Comparison of ENCODE assay signal across 27 mouse cellular contexts in the genomic region with DNA sequence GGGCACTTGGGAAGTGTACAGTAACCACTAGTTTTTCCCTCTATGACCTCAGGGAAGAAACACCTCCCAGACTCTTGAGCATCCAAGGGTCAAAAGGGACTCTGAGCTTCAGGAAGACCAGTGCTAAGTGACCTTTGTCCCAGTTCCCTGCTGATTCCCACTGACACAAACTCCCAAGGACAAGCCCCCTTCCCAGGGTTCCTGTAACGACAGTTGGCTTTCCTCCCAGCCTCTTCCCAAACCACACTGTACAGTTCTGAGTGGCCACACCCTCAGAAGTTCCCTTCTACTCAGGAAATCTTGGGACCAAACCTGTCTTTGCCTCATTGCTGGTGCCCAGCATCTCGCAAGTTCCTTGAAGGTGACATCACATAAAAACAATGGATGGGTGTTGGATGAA. TPM values are rescaled to one million over a fixed set of nuclear protein-coding genes. Genes with fewer than 3 reads are reported as not detected.
DNase-seq lines count a peak whose midpoint lies in the region; TF ChIP-seq lines count a peak whose summit lies in the region.
"Had no signal": no experiment of that assay in that cellular context is flagged by ENCODE, and none has a peak within 500 bp of the region (broad histone marks: within the 10 kb centered on the region; RNA-seq: fewer than 3 reads in every experiment).

No protein-coding gene starts in this region.

- no peak overlapping the region for H3K4me3 ChIP-seq in heart, adult 2 months
- no peak overlapping the region for H3K4me3 ChIP-seq in limb, embryonic 10.5 days
- H3K4me3 ChIP-seq: embryonic facial prominence, embryonic 13.5 days; forebrain, embryonic 12.5 days; heart, embryonic 10.5 days; hindbrain, embryonic 13.5 days had no signal

- intact Hi-C loops in heart, adult 2 months (cut with DNase I): no loop called here
- intact Hi-C loops in left cerebral cortex, postnatal 14 days (cut with DNase I): no loop called here

- H3K79me2 ChIP-seq in heart, adult 2 months (replicated peaks; ENCODE audit: control insufficient read depth, insufficient read depth, low read length): no peaks in the 10 kb centered on the region

- 0 out of 2 replicates have a peak, but pooled peaks have one; percentile 31 for TF ChIP-seq EP300 in heart, adult 2 months (IDR thresholded peaks at IDR 0.05; ENCODE audit: insufficient read depth, low read depth, low read length)

- H3K36me3 ChIP-seq in heart, adult 2 months (ENCODE audit: control insufficient read depth, insufficient read depth, low read length): no peaks in the 10 kb centered on the region
- peaks cover 41% of the 10 kb centered on the region for H3K36me3 ChIP-seq in limb, embryonic 10.5 days
- H3K36me3 ChIP-seq: embryonic facial prominence, embryonic 13.5 days; forebrain, embryonic 12.5 days; heart, embryonic 10.5 days; hindbrain, embryonic 13.5 days had no signal

- no peaks in the 10 kb centered on the region for H3K27me3 ChIP-seq in heart, adult 2 months (ENCODE audit: control insufficient read depth, insufficient read depth, low read length)
- no peaks in the 10 kb centered on the region for H3K27me3 ChIP-seq in limb, embryonic 10.5 days (ENCODE audit: low read depth, poor library complexity, severe bottlenecking)
- H3K27me3 ChIP-seq: forebrain, embryonic 12.5 days; hindbrain, embryonic 13.5 days had no signal

- no peak for DNase-seq in heart, adult 2 months
- no peak for DNase-seq in heart, adult 9 months (ENCODE audit: low spot score in 2 of 2)
- peak; percentile 57 for DNase-seq in kidney, postnatal 14 days
- DNase-seq in kidney, postnatal 10 days: no peak
- peak; percentile 42 for DNase-seq in 3T3-L1 (ENCODE audit: low read depth, low spot score)
- no peak for DNase-seq in limb, embryonic 10.5 days (ENCODE audit: low spot score)
- DNase-seq in left cerebral cortex, postnatal 14 days (ENCODE audit: low spot score in 2 of 2): no peak
- DNase-seq: adrenal gland, adult 8-10 months; adrenal gland, postnatal 36 days; cerebellum, adult 11 months; cerebellum, adult 8-10 months; cerebellum, postnatal 14 days; gastrocnemius, postnatal 14 days; heart, postnatal 10 days had no signal

- WGBS in heart, adult 2 months: 45% methylated on average over 2 of the region's 2 CpGs
- WGBS in limb, embryonic 10.5 days: 68% methylated on average over 2 of the region's 2 CpGs

- no peak for TF ChIP-seq CTCF in heart, adult 2 months (IDR thresholded peaks at IDR 0.05)

- no peak for TF ChIP-seq POLR2A in heart, adult 2 months (IDR thresholded peaks at IDR 0.05; ENCODE audit: insufficient read depth, low read depth, low read length)

- no peaks in the 10 kb centered on the region for H3K9me3 ChIP-seq in limb, embryonic 10.5 days (replicated peaks)
- H3K9me3 ChIP-seq: embryonic facial prominence, embryonic 13.5 days; forebrain, embryonic 12.5 days; heart, embryonic 10.5 days; hindbrain, embryonic 13.5 days had no signal

- peaks cover 9% of the 10 kb centered on the region for H3K4me1 ChIP-seq in heart, adult 2 months (ENCODE audit: control insufficient read depth, insufficient read depth, low read length)
- H3K4me1 ChIP-seq in limb, embryonic 10.5 days: peaks cover 96% of the 10 kb centered on the region

- H3K27ac ChIP-seq in heart, adult 2 months: no peak overlapping the region
- H3K27ac ChIP-seq in limb, embryonic 10.5 days: peak overlapping the region; percentile 12; the same call in 1 of the 2 replicates
- H3K27ac ChIP-seq: embryonic facial prominence, embryonic 13.5 days; forebrain, embryonic 12.5 days; heart, embryonic 10.5 days; hindbrain, embryonic 13.5 days; hindbrain, postnatal 0 days had no signal

- H3K9ac ChIP-seq in heart, adult 2 months (ENCODE audit: low read depth, low read length): no peak overlapping the region
- H3K9ac ChIP-seq: embryonic facial prominence, embryonic 13.5 days; forebrain, embryonic 12.5 days; hindbrain, embryonic 13.5 days had no signal

RNA-seq across cellular contexts. Expression of gene Fignl2, which starts 5.6 kb away (rescaled TPM):
- total RNA-seq in heart, adult 2 months (2021): 1 to 10 TPM in 1 of 2 experiments, under 1 TPM in 1; 0.86 to 1.3 TPM
- polyA plus RNA-seq in heart, adult 2 months (2012; rRNA removed): 1.6 and 1.9 TPM in 2 replicates
- polyA plus RNA-seq in limb, embryonic 10.5 days (2016; fragmentation: Nextera tagmentation; extraction: Ambion mirVana): 0.98 and 1.9 TPM in 2 replicates
- 1 to 10 TPM in 1 of 2 experiments, under 1 TPM in 1; 0.99 to 1.5 TPM for total RNA-seq in left cerebral cortex, postnatal 14 days (2021)
- total RNA-seq: common myeloid progenitor, adult 5-6 weeks; hematopoietic stem cell, adult 5-6 weeks had no signal
- polyA plus RNA-seq: forebrain, embryonic 16.5 days had no signal

RNA-seq across cellular contexts. Expression of gene Gm47841, which starts 25.5 kb away (rescaled TPM):
- total RNA-seq in heart, adult 2 months (2021): not detected
- not detected in 2 replicates for polyA plus RNA-seq in heart, adult 2 months (2012; rRNA removed)
- not detected in 2 replicates for polyA plus RNA-seq in limb, embryonic 10.5 days (2016; fragmentation: Nextera tagmentation; extraction: Ambion mirVana)
- total RNA-seq in left cerebral cortex, postnatal 14 days (2021): not detected
- total RNA-seq: common myeloid progenitor, adult 5-6 weeks; ES-E14; gastrocnemius, adult 18-20 months; gastrocnemius, postnatal 14 days; hematopoietic stem cell, adult 5-6 weeks; hindbrain, postnatal 0 days had no signal
- polyA plus RNA-seq: embryonic facial prominence, embryonic 13.5 days; forebrain, embryonic 12.5 days; forebrain, embryonic 16.5 days; frontal cortex, adult 2 months; gonadal fat pad, adult 2 months; heart, embryonic 10.5 days; heart, embryonic 14.5 days; hindbrain, embryonic 13.5 days; hindbrain, postnatal 0 days had no signal

RNA-seq across cellular contexts. Expression of gene Ankrd33, which starts 42.8 kb away (rescaled TPM):
- not detected for total RNA-seq in heart, adult 2 months (2021)
- polyA plus RNA-seq in heart, adult 2 months (2012; rRNA removed): not detected in 2 replicates
- polyA plus RNA-seq in limb, embryonic 10.5 days (2016; fragmentation: Nextera tagmentation; extraction: Ambion mirVana): not detected in 2 replicates
- under 1 TPM in 1 of 2 experiments, not detected in 1; 0.21 TPM for total RNA-seq in left cerebral cortex, postnatal 14 days (2021)
- total RNA-seq: common myeloid progenitor, adult 5-6 weeks; ES-E14; gastrocnemius, adult 18-20 months; gastrocnemius, postnatal 14 days; heart, postnatal 10 days; hematopoietic stem cell, adult 5-6 weeks; hindbrain, postnatal 0 days had no signal
- polyA plus RNA-seq: embryonic facial prominence, embryonic 13.5 days; forebrain, embryonic 12.5 days; forebrain, embryonic 16.5 days; frontal cortex, adult 2 months; gonadal fat pad, adult 2 months; heart, embryonic 10.5 days; heart, embryonic 14.5 days; hindbrain, embryonic 13.5 days; hindbrain, postnatal 0 days had no signal

RNA-seq across cellular contexts. Expression of gene Acvrl1, which starts 55.6 kb away (rescaled TPM):
- total RNA-seq in heart, adult 2 months (2021): 10 to 100 TPM; 24.1 to 29.5 TPM
- polyA plus RNA-seq in heart, adult 2 months (2012; rRNA removed): 35.0 and 39.7 TPM in 2 replicates
- polyA plus RNA-seq in limb, embryonic 10.5 days (2016; fragmentation: Nextera tagmentation; extraction: Ambion mirVana): 7.2 and 8.3 TPM in 2 replicates
- 10 to 100 TPM; 12.9 to 17.1 TPM for total RNA-seq in left cerebral cortex, postnatal 14 days (2021)

Comparison
In these comparisons a context has a peak if more than half of its experiments do, and no peak if none do; other contexts are left out.
1. DNase-seq: peak in kidney, postnatal 14 days (single experiment) and 3T3-L1 (single experiment); none in heart, adult 2 months (0 of 2), heart, adult 9 months (0 of 2), kidney, postnatal 10 days (single experiment), limb, embryonic 10.5 days (single experiment) and left cerebral cortex, postnatal 14 days (0 of 2).